Mouse (Mus musculus) spleen, postnatal 36 days (tissue): ENCODE measurements at regions not wholly inside any gene's neighbourhood (a gene's known extent, or its start where the extent isn't known, plus 50 kb on each side); places are given as distances from the start of the nearest gene placed in this dataset.

Experiments
- DNase-seq, 2 experiments: peaks; one replicate each; pipeline ENCODE4 v3.0.0; 2022; ENCODE audit warnings: low spot score in 2 of 2, mixed read lengths in 1 of 2

- DNase-seq, result no peak
Observed at GRCm38 (mm10) chr3:143223999-143224729, 342.4 kb upstream of the Pkn2 start.

- no peak for DNase-seq
Observed at GRCm38 (mm10) chr3:143193263-143193970, 311.6 kb upstream of the Pkn2 start.

- no peak for DNase-seq
Observed at GRCm38 (mm10) chr3:143188931-143189330, 307.1 kb upstream of the Pkn2 start.

GRCm38 (mm10) chr3:143173971-143174370 is 292.2 kb upstream of the Pkn2 start:
- DNase-seq, result no peak

- no peak for DNase-seq
Observed at GRCm38 (mm10) chr3:143162444-143162843, 280.6 kb upstream of the Pkn2 start.

- no peak for DNase-seq
Observed at GRCm38 (mm10) chr3:143161993-143162392, 280.2 kb upstream of the Pkn2 start.

GRCm38 (mm10) chr3:143158568-143158967 is 276.8 kb upstream of the Pkn2 start:
- DNase-seq, result no peak

- DNase-seq, result no peak
Observed at GRCm38 (mm10) chr3:143156733-143157524, 275.1 kb upstream of the Pkn2 start.

GRCm38 (mm10) chr3:143156174-143156573 is 274.4 kb upstream of the Pkn2 start:
- DNase-seq, result no peak

- DNase-seq, result no peak
Observed at GRCm38 (mm10) chr3:143155556-143155955, 273.8 kb upstream of the Pkn2 start.

- DNase-seq, result no peak
Observed at GRCm38 (mm10) chr3:143147471-143147870, 265.7 kb upstream of the Pkn2 start.

GRCm38 (mm10) chr3:143138952-143139351 is 257.1 kb upstream of the Pkn2 start:
- no peak for DNase-seq

GRCm38 (mm10) chr3:143134528-143134927 is 252.7 kb upstream of the Pkn2 start:
- DNase-seq, result no peak

- DNase-seq, result no peak
Observed at GRCm38 (mm10) chr3:143107733-143108291, 226.0 kb upstream of the Pkn2 start.

GRCm38 (mm10) chr3:143104734-143105133 is 222.9 kb upstream of the Pkn2 start:
- no peak for DNase-seq

- DNase-seq, result no peak
Observed at GRCm38 (mm10) chr3:143103333-143103732, 221.5 kb upstream of the Pkn2 start.

- no peak for DNase-seq
Observed at GRCm38 (mm10) chr3:143100810-143101645, 219.2 kb upstream of the Pkn2 start.

- no peak for DNase-seq
Observed at GRCm38 (mm10) chr3:143100203-143100602, 218.4 kb upstream of the Pkn2 start.

- DNase-seq, result no peak
Observed at GRCm38 (mm10) chr3:143092206-143092605, 210.4 kb upstream of the Pkn2 start.

GRCm38 (mm10) chr3:143090886-143091285 is 209.1 kb upstream of the Pkn2 start:
- no peak for DNase-seq

- no peak for DNase-seq
Observed at GRCm38 (mm10) chr3:143090316-143090715, 208.5 kb upstream of the Pkn2 start.
